In genomic region chr19:53084735-53085134, GRCm38 (mm10) we compare ENCODE assay signal across 8 mouse cellular contexts. TPM values are rescaled to one million over a fixed set of nuclear protein-coding genes. Genes with fewer than 3 reads are reported as not detected.
DNase-seq lines count a peak whose midpoint lies in the region; ATAC-seq lines count a peak whose summit lies in the region.

No protein-coding gene starts in this region.

- no peak overlapping the region for H3K4me3 ChIP-seq in liver, embryonic 13.5 days (replicated peaks)
- no peak overlapping the region for H3K4me3 ChIP-seq in liver, embryonic 11.5 days (ENCODE audit: low read depth, low read length)
- no peak overlapping the region for H3K4me3 ChIP-seq in embryonic facial prominence, embryonic 12.5 days
- no peak overlapping the region for H3K4me3 ChIP-seq in kidney, embryonic 14.5 days (ENCODE audit: low read length)
- no peak overlapping the region for H3K4me3 ChIP-seq in stomach, embryonic 14.5 days (ENCODE audit: low read depth, low read length)

- no peaks in the 10 kb centered on the region for H3K36me3 ChIP-seq in liver, embryonic 13.5 days
- H3K36me3 ChIP-seq in liver, embryonic 11.5 days (ENCODE audit: control insufficient read depth, insufficient read depth, low read length): no peaks in the 10 kb centered on the region
- H3K36me3 ChIP-seq in embryonic facial prominence, embryonic 12.5 days: no peaks in the 10 kb centered on the region
- no peaks in the 10 kb centered on the region for H3K36me3 ChIP-seq in kidney, embryonic 14.5 days (ENCODE audit: control insufficient read depth, insufficient read depth, low read length)
- no peaks in the 10 kb centered on the region for H3K36me3 ChIP-seq in stomach, embryonic 14.5 days (ENCODE audit: control insufficient read depth, insufficient read depth, low read length)

- peak overlapping the region; percentile 5; the same call in 1 of the 2 replicates for H3K27ac ChIP-seq in liver, embryonic 13.5 days
- no peak overlapping the region for H3K27ac ChIP-seq in liver, embryonic 11.5 days (ENCODE audit: low read depth, low read length)
- H3K27ac ChIP-seq in embryonic facial prominence, embryonic 12.5 days: peak overlapping the region; percentile 66; the same call in 1 of the 2 replicates
- H3K27ac ChIP-seq in kidney, embryonic 14.5 days (ENCODE audit: low read depth, low read length): peak overlapping the region; percentile 48; the same call in 1 of the 2 replicates
- H3K27ac ChIP-seq in stomach, embryonic 14.5 days (ENCODE audit: low read length): peak overlapping the region; percentile 56; the same call in 1 of the 2 replicates

- H3K4me2 ChIP-seq in liver, embryonic 13.5 days: no peak overlapping the region
- H3K4me2 ChIP-seq in liver, embryonic 11.5 days: no peak overlapping the region
- H3K4me2 ChIP-seq in embryonic facial prominence, embryonic 12.5 days (replicated peaks): no peak overlapping the region
- no peak overlapping the region for H3K4me2 ChIP-seq in kidney, embryonic 14.5 days (replicated peaks; ENCODE audit: low read depth, low read length)
- H3K4me2 ChIP-seq in stomach, embryonic 14.5 days (replicated peaks; ENCODE audit: low read depth, low read length): no peak overlapping the region

- H3K9ac ChIP-seq in liver, embryonic 13.5 days: no peak overlapping the region
- H3K9ac ChIP-seq in liver, embryonic 11.5 days (ENCODE audit: low read depth, low read length): no peak overlapping the region
- H3K9ac ChIP-seq in embryonic facial prominence, embryonic 12.5 days: no peak overlapping the region
- no peak overlapping the region for H3K9ac ChIP-seq in kidney, embryonic 14.5 days (ENCODE audit: low read depth, low read length)
- H3K9ac ChIP-seq in stomach, embryonic 14.5 days (replicated peaks; ENCODE audit: low read depth, low read length): no peak overlapping the region

- H3K9me3 ChIP-seq in liver, embryonic 13.5 days (replicated peaks): no peaks in the 10 kb centered on the region
- H3K9me3 ChIP-seq in liver, embryonic 11.5 days (ENCODE audit: control insufficient read depth, low read length): no peaks in the 10 kb centered on the region
- no peaks in the 10 kb centered on the region for H3K9me3 ChIP-seq in embryonic facial prominence, embryonic 12.5 days
- H3K9me3 ChIP-seq in kidney, embryonic 14.5 days (ENCODE audit: control insufficient read depth, low read length): no peaks in the 10 kb centered on the region; the same call in 1 of the 2 replicates
- no peaks in the 10 kb centered on the region for H3K9me3 ChIP-seq in stomach, embryonic 14.5 days (ENCODE audit: control insufficient read depth, low read depth, low read length)

- ATAC-seq in liver, embryonic 13.5 days (ENCODE audit: low read depth): 0 out of 2 replicates have a peak, but pooled peaks have one; percentile 24
- ATAC-seq in liver, embryonic 11.5 days (replicated peaks; ENCODE audit: low FRiP score): no peak
- ATAC-seq in embryonic facial prominence, embryonic 12.5 days (ENCODE audit: insufficient number of reproducible peaks, insufficient read depth, low FRiP score, low TSS enrichment): peak; percentile 61; the same call in 1 of the 2 replicates
- peak; percentile 79 for ATAC-seq in kidney, embryonic 14.5 days (ENCODE audit: low FRiP score, low TSS enrichment)
- peak; percentile 66 for ATAC-seq in stomach, embryonic 14.5 days (ENCODE audit: insufficient number of reproducible peaks, insufficient read depth, low FRiP score, low read depth)

- H3K27me3 ChIP-seq in liver, embryonic 13.5 days: peaks cover 14% of the 10 kb centered on the region; the same call in 1 of the 2 replicates
- H3K27me3 ChIP-seq in liver, embryonic 11.5 days (replicated peaks; ENCODE audit: control insufficient read depth, insufficient read depth, low read length): no peaks in the 10 kb centered on the region
- H3K27me3 ChIP-seq in embryonic facial prominence, embryonic 12.5 days: no peaks in the 10 kb centered on the region
- no peaks in the 10 kb centered on the region for H3K27me3 ChIP-seq in kidney, embryonic 14.5 days (ENCODE audit: control insufficient read depth, insufficient read depth, low read length)
- no peaks in the 10 kb centered on the region for H3K27me3 ChIP-seq in stomach, embryonic 14.5 days (ENCODE audit: control insufficient read depth, insufficient read depth, low read length)

- peaks cover 29% of the 10 kb centered on the region for H3K4me1 ChIP-seq in liver, embryonic 13.5 days (replicated peaks)
- H3K4me1 ChIP-seq in liver, embryonic 11.5 days (replicated peaks; ENCODE audit: control insufficient read depth, insufficient read depth, low read length): peaks cover 6% of the 10 kb centered on the region
- H3K4me1 ChIP-seq in embryonic facial prominence, embryonic 12.5 days: peaks cover 56% of the 10 kb centered on the region
- H3K4me1 ChIP-seq in kidney, embryonic 14.5 days (ENCODE audit: control insufficient read depth, insufficient read depth, low read length): peaks cover 44% of the 10 kb centered on the region
- H3K4me1 ChIP-seq in stomach, embryonic 14.5 days (ENCODE audit: control insufficient read depth, insufficient read depth, low read length): peaks cover 46% of the 10 kb centered on the region

- no peak for DNase-seq in liver, embryonic 13.5 days
- DNase-seq in liver, embryonic 11.5 days (ENCODE audit: low spot score): no peak
- no peak for DNase-seq in left cerebral cortex, adult 9 months (ENCODE audit: low spot score in 2 of 2)
- no peak for DNase-seq in testis, postnatal 14 days (ENCODE audit: low spot score)
- DNase-seq in B cell, adult 2 months: no peak

- WGBS in liver, embryonic 13.5 days (ENCODE audit: insufficient replicate concordance): 54% methylated on average over 5 of the region's 5 CpGs
- 53% methylated on average over 5 of the region's 5 CpGs for WGBS in liver, embryonic 11.5 days
- WGBS in embryonic facial prominence, embryonic 12.5 days: 29% methylated on average over 5 of the region's 5 CpGs
- 23% methylated on average over 5 of the region's 5 CpGs for WGBS in kidney, embryonic 14.5 days
- 19% methylated on average over 5 of the region's 5 CpGs for WGBS in stomach, embryonic 14.5 days

RNA-seq across cellular contexts. Expression of gene Xpnpep1, which starts 44.7 kb away (rescaled TPM):
- 109 and 115 TPM in 2 replicates for polyA plus RNA-seq in liver, embryonic 13.5 days (2015; fragmentation: Nextera tagmentation; extraction: Ambion mirVana)
- polyA plus RNA-seq in liver, embryonic 11.5 days (2014; fragmentation: Nextera tagmentation; extraction: Ambion mirVana): 180 and 196 TPM in 2 replicates
- 163 and 167 TPM in 2 replicates for polyA plus RNA-seq in embryonic facial prominence, embryonic 12.5 days (2016; fragmentation: Nextera tagmentation; extraction: Ambion mirVana)
- polyA plus RNA-seq in kidney, embryonic 14.5 days (2014; fragmentation: Nextera tagmentation; extraction: Ambion mirVana): 153 and 164 TPM in 2 replicates
- 157 TPM in 2 replicates for polyA plus RNA-seq in stomach, embryonic 14.5 days (2014; fragmentation: Nextera tagmentation; extraction: Ambion mirVana)

RNA-seq across cellular contexts. Expression of gene Add3, which starts 55.5 kb away (rescaled TPM):
- polyA plus RNA-seq in liver, embryonic 13.5 days (2015; fragmentation: Nextera tagmentation; extraction: Ambion mirVana): 29.5 and 34.7 TPM in 2 replicates
- 65.0 and 69.0 TPM in 2 replicates for polyA plus RNA-seq in liver, embryonic 11.5 days (2014; fragmentation: Nextera tagmentation; extraction: Ambion mirVana)
- 83.4 and 90.5 TPM in 2 replicates for polyA plus RNA-seq in embryonic facial prominence, embryonic 12.5 days (2016; fragmentation: Nextera tagmentation; extraction: Ambion mirVana)
- 39.5 and 76.1 TPM in 2 replicates for polyA plus RNA-seq in kidney, embryonic 14.5 days (2014; fragmentation: Nextera tagmentation; extraction: Ambion mirVana)
- 85.5 and 93.2 TPM in 2 replicates for polyA plus RNA-seq in stomach, embryonic 14.5 days (2014; fragmentation: Nextera tagmentation; extraction: Ambion mirVana)
